Mouse (Mus musculus): ENCODE data around the gene Aqp2. TPM values are rescaled to one million over a fixed set of nuclear protein-coding genes. Genes with fewer than 3 reads are reported as not detected.

Gene Aqp2
- total RNA-seq, 4 experiments from 2014 or later = not detected

DNA sequence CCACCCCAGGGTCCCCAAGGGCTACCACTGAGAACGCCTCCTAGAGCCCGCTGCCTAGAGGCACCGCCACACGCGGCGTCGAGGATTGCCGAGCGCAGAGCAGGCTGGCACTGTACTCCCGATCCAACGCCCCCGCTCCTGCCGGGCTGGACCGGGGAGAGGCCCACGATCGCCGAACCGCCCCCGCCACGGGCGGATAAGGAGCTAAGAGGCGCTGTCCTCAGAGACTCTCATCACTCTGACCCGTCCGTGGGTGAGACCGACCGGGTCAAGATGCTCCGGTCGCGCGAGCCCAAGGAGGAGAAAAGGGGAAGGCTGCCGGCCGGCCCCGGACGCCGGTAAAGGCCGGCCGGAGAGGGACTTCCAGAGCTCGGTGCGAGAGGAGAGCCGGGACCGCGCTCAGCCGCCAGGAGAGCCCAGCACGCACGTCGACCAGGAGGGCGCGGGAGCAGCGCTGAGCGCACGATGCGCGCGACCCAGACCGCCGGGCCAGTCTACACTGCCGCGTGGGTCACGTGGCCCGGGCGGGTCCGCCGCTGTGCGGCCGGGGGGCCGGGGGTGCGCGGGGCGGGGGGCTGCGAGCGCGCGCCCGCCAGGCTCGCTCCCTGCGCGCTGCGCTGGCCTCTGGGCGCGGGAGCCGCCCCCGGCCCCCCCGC lies 11.7 kb downstream of the Aqp2 start, which contains the start of gene Aqp5:
Aqp5 (plus strand) TSS at position 354 of the 656 bp plus-strand sequence.
- no peak for DNase-seq (ENCODE audit: low spot score in 2 of 2)

DNA sequence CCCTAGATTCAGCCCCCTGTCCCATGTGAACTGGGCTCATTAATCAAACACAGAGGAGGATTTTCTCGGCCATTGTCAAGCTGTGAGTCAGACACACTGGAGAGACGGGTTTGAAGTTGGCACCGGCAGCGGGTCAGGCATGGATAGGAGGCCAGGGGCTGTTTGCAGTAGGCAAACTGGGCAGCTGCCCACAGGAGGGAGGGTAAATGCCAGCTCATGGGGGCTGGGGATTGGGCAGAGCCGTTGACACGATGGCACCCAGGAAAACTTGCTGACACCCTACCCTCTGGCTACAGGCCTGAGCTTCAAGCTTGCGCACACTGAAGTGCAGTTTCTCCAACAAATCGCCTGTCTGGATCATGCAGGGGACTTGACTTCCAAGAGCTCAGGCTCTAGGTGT lies 13.3 kb downstream of the Aqp2 start:
- no peak for DNase-seq (ENCODE audit: low spot score in 2 of 2)

DNA sequence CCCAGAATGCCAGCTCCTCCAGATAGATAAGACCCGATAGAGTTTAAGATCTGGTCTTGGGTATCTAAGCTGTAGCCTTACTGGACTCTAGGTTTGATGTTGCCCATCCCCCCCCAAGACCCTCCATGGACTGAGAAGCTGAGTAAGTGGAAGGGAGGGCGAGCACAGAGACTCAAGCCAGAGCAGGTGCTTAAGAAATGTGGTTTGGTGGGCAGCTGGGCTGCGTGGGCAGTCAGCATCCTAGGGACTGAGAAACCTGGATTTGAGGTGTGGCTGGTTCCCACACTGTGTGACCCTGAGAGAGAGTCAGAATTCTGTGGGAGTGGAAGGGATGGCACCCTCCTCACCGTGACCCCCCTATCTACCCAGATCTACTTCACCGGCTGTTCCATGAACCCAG lies 14.0 kb downstream of the Aqp2 start:
- no peak for DNase-seq (ENCODE audit: low spot score in 2 of 2)

DNA sequence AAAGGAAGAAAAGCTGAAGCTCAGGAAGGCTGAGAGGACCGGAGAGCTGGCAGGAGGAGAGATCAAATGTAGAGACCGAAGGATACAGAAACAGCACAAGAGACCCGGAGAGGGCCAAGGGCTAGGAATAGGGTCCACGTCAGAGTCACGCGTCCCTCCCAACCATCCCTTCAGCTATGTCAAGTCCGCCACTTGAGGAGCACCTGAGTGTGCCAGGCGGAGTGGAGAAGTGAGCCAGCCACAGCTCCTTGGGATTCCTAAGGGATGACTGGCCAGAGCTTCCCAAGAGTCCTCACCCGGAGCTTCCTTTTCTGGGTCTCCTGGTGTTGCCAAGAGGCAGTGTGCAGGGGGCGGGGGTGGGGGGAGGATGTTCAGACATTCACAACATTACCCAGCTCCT lies 16.1 kb downstream of the Aqp2 start:
- DNase-seq (ENCODE audit: low spot score in 2 of 2) = no peak

DNA sequence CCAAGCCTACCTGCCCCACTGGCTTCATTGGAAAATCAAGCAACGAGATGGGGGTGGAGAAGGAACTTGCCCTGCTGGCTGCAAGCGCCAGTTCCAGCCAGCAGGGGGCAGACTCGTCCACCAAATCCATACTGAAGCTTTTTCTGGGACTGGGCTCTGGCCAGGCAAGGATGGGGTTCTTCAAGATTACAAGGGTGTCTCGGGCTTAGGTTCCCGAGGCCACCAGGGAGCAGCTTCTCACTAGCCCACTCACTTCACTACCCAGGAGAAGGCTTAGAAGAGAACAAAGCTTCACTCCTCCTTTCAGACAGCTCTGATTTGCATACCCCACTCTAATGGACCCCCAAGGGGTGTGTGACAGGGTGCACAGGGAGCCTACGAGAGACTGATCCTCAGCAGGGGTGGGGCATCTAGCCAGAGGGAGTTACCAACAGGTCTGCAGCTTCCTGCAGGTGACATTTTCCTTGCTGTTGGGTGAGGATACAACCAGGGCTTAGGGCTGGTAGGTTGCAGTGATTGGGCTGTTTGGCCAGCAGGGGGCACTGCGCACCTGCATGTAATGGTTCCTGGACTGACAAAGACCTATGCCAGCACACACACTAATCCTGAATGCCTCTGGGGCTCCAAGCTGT lies 17.3 kb downstream of the Aqp2 start:
- DNase-seq (ENCODE audit: low spot score in 2 of 2) = peak; percentile 52 to 65

- DNase-seq (ENCODE audit: low spot score in 2 of 2) = no peak
These were observed 18.0 kb downstream of the Aqp2 start for GRCm38 (mm10) chr15:99596841-99597240.

GRCm38 (mm10) chr15:99597596-99597995 lies 18.7 kb downstream of the Aqp2 start:
- DNase-seq (ENCODE audit: low spot score in 2 of 2) = no peak

DNA sequence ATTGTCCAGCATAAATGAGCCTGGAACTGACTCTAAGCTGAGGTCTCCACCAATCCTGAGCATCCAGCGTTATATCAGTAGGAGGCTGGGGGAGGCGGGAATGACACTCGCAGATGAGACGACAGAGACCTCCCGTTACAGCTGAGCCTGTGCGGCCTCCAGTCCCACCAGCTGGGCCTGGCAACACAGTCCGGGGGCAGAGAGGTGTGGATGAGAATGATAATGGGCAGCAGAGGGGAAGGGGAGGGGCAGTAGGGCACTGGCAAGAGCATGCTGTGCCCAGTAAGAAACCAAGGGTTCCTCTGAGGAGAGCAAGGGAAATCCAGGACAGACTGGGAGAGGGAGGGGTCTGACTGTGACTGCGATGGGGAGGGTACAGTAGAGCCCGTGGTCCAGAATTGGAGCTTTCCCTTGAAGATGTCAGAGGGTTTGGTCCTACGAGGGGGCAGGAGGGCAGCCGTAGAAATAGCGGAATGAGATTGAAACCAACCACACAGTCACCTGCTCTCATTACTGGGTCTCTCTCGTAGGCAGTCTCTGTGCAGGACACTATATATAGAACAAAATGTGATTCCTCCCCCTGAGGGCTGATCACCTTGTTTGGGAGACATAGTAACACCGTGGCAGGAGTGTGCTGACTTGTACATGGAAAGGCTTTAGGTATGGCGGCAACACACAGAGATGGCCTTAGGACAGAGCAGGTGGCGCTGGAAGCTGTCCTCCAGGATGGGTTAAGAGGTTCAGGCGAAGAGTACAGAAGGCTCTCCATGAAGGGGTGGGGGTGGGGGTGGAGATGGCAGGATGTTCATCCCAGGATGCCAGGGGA lies 20.6 kb downstream of the Aqp2 start:
- DNase-seq (ENCODE audit: low spot score in 2 of 2) = no peak

DNA sequence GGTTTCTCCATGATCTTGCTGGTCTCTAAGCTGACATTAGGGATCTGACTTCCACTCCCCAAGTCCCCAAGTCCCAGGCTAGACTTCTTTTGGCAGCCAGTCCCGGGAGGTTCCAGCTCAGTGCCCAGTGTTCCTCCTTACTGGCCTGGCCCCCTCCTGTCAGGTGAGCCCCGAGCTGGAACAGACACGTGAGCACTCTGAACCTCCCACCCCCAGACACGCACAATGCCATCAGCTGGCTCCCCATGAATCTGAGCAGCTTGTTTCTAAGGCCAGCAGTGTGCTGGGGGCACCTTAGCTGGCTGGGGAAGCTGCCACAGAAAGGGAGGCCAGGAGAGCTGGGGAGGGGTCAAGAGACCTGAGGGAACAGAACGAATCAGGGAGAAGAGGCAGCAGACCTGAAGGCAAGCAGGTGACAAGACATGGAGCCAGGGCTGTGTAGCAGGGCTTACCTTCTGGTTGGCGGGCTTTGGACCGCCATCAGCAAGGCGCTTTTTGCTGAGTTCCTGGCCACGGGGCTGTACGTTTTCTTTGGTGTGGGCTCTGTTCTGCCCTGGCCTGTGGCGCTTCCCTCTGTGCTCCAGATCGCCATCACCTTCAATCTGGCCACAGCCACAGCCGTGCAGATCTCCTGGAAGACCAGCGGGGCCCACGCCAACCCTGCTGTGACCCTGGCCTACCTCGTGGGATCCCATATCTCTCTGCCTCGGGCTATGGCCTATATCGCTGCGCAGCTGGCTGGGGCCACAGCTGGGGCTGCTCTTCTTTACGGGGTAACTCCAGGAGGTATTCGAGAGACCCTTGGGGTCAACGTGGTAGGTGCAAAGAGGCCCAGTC lies 22.3 kb downstream of the Aqp2 start, which contains the start of gene Aqp6:
Aqp6 (plus strand) TSS at position 415 of the 837 bp plus-strand sequence.
- no peak for DNase-seq (ENCODE audit: low spot score in 2 of 2)

DNA sequence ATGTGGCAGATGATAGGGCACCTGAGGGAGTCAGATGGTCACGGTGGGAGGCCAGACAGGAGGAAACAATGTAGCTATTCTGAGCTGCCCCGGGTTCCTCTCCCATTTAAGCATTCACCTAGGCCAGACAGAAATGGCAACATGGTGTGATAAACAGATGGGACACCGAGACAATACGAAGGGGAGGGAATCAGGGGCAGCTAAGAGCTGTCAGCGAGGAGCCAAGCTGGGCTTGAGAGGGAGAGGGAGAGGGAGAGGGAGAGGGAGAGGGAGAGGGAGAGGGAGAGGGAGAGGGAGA lies 22.9 kb downstream of the Aqp2 start:
- DNase-seq (ENCODE audit: low spot score in 2 of 2) = no peak

DNA sequence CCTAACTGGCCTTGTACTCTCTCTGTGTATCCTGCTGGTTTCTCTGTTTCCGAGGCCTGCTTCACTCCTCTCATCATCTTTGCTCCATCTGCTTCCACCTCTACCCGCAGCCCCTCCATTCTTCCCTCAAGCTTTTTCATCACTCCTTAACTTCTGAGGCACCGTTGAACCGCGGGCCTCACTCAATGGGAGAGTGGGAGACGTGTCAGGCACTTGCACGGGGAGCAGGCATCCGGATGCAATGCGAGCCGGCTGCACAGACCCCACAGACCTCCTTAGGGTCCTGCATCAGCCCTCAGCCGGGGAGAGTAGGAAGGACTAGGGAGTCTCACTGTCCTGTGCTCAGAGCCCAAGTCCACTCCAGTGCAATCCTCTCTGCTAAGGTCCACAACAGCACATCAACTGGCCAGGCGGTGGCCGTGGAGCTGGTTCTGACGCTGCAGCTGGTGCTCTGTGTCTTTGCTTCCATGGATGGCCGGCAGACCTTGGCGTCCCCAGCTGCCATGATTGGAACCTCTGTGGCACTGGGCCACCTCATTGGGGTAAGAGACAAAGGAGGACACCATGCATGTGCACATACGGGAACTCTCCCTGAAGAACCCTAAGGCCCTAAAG lies 23.5 kb downstream of the Aqp2 start:
- no peak for DNase-seq (ENCODE audit: low spot score in 2 of 2)

DNA sequence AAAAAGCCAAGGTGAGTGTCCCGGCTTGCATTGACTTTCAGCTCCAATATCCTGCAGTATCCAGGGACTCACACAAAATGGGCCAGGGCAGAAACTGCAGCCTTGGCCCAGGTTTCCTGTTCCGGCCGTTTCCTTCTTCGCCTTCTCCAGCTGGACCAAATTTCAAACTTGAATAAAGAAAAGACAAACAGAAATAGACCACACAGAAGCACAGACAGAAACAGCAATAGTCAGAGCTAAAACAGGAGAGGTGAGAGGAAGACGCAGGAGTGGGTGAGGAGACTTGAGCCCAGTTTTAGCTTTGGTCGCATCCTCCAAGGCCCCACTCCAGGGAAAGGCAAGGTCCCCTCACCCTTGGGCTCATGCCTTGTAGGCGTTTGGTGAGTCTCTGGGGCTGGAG lies 24.4 kb downstream of the Aqp2 start:
- no peak for DNase-seq (ENCODE audit: low spot score in 2 of 2)

- no peak for DNase-seq (ENCODE audit: low spot score in 2 of 2)
These were observed 26.7 kb downstream of the Aqp2 start for GRCm38 (mm10) chr15:99605595-99605994.

DNA sequence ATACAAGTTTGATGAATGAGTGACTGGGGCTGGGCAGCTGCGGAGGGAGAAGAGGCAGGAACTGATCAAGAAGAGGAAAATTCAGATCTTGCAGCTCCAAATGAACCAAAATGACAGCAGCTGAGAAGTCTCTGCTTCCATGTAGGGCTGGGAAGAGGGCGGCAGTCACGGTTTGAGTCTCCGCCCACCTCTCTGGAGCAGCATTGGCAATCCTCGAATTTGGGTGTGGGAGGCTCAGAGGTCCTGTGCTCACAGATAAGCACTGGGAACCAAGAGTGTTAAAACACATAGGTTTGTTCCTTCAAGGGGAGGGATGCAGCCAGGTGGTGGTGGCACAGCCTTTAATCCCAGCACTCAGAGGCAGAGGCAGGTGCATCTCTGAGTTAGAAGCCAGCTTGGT lies 27.7 kb downstream of the Aqp2 start:
- no peak for DNase-seq (ENCODE audit: low spot score in 2 of 2)

DNA sequence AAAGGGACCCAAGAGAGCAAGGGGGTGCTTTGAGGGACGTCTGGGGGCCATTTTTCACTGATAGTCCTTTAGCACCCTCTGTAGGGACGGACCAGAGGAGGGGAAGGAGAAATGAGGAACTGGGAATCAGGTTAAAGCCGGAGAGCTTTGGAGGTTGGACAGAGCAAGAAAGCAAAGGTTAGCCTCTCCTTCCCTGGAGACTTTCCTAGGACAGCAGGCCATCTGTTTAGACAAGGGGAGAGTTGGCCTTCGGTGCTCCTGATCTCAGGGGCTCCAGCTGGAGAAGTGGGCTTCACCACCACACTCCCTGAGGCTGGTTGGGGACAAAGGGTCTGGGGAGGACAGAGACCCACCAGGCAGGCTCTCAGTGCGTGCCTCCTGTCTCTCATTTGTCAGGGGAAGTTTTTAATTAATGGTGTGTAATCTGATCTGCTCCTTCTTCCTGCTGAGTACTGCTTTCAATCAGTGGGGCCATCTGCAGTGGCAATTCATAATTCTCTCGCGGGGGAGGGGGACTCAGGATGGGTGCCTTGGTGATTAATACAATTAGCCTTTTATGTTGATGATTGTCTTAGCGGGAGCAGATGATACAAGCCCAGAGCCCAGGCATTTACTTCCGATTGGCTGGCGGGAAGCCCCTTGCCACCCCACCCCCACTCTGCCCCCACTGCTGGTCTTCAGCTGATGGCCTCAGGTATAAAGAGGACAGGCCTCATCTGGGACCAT lies 28.7 kb downstream of the Aqp2 start:
- no peak for DNase-seq (ENCODE audit: low spot score in 2 of 2)

- DNase-seq (ENCODE audit: low spot score in 2 of 2) = no peak
These were observed 29.7 kb downstream of the Aqp2 start for GRCm38 (mm10) chr15:99608382-99609125.

GRCm38 (mm10) chr15:99611563-99611962 lies 32.7 kb downstream of the Aqp2 start:
- no peak for DNase-seq (ENCODE audit: low spot score in 2 of 2)

DNA sequence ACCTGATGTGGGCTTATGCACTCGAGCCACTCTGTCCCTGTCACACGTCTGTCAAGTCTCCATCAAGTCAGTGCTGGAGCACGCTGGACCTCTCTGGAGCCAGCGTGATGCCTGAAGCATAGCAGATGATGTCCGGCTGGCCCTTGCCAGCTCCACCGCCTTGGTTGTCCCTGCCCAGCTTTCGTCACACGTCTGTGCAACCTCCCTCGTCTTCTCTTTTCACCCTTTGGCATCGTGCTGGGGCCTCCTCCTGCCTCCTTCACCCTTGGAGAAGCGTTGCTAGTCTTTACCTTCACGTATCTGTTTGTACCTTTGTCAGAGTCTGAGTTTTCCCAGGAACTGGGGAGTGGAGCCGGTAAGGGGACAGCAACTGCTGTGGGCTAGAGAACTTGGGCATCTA lies 35.4 kb downstream of the Aqp2 start:
- DNase-seq (ENCODE audit: low spot score in 2 of 2) = no peak

DNA sequence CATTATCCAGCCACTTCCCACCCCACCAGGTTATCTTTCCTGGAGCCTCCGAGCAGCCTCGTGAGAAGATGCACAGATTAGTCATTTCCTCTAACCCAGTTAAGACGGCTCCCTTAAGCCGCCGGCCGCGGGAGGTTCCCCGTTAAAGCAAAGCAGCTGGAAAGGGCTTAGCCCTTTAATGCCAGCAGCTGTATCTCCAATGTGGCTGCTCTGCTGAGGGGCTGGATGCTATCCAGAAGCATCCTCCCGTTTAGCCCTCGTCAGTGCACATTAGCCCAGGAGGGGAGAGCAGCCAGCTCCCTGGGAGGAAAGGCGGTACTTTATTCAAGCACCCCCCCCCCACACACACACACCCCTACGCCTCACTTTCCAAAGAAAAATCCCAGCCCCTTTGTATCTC lies 35.9 kb downstream of the Aqp2 start:
- no peak for DNase-seq (ENCODE audit: low spot score in 2 of 2)

DNA sequence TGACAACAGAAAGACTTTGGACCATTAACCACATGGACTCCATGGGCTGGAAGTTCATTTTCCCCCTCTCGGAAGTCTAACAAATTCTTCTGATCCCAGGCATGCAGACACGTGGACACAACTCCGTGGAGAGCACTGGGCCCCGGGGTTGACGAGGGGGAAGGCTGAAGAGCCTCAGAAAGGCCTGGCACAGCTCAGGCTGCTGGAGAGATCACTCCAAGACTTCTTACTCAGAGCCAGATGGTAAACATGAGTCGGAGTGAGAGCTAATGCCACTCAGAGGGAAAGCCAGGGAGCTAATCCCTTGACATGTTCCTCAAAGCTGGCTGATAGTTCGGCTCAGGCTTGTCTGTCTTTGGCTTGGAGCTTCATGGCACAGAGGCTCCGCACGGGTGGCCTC lies 36.4 kb downstream of the Aqp2 start:
- no peak for DNase-seq (ENCODE audit: low spot score in 2 of 2)

Data from gastrocnemius, adult 8-10 months (tissue).